Mouse (Mus musculus) embryo, embryonic 11 days (tissue): ENCODE results near the gene Gtpbp1.
A peak's percentile ranks its signal among the peaks of the same experiment; 100 is the strongest.
"Not testable (repeated sequence)": the region's sequence is repeated elsewhere in the genome, so short reads cannot be mapped to it uniquely, and the experiment has no call there.

ENCODE experiments used
- DNase-seq: peaks from one replicate; pipeline ENCODE4 v3.0.0-alpha.2; 2015

Gtpbp1 gene

GRCm38 (mm10) chr15:79690426-79691022, at the start of gene Gtpbp1:
Gene Gtpbp1, plus strand, starts transcription at chr15:79690845.
- peak; percentile 99 for DNase-seq

GRCm38 (mm10) chr15:79641135-79641817, 49.4 kb upstream of the Gtpbp1 start:
- no peak for DNase-seq

- DNase-seq: no peak
These were observed 45.2 kb upstream of the Gtpbp1 start for GRCm38 (mm10) chr15:79645483-79645882.

- no peak for DNase-seq
These were observed 42.5 kb upstream of the Gtpbp1 start for GRCm38 (mm10) chr15:79648130-79648529.

- DNase-seq: peak; percentile 30
These were observed 40.1 kb upstream of the Gtpbp1 start for GRCm38 (mm10) chr15:79650569-79650968.

GRCm38 (mm10) chr15:79651481-79651880, 39.2 kb upstream of the Gtpbp1 start:
- peak; percentile 21 for DNase-seq

- DNase-seq: no peak
These were observed 34.2 kb upstream of the Gtpbp1 start for GRCm38 (mm10) chr15:79656451-79656850.

GRCm38 (mm10) chr15:79657837-79658530, 32.7 kb upstream of the Gtpbp1 start:
- DNase-seq: peak; percentile 91

- peak; percentile 95 for DNase-seq
These were observed 31.9 kb upstream of the Gtpbp1 start, which contains the start of the genes Fam227a and Cby1 for GRCm38 (mm10) chr15:79658531-79659375. Gene Fam227a, minus strand, starts transcription at chr15:79658956. Gene Cby1, plus strand, starts transcription at chr15:79659199.

- DNase-seq: no peak
These were observed 28.8 kb upstream of the Gtpbp1 start for GRCm38 (mm10) chr15:79661852-79662251.

- no peak for DNase-seq
These were observed 26.0 kb upstream of the Gtpbp1 start for GRCm38 (mm10) chr15:79664666-79665065.

- DNase-seq: no peak
These were observed 21.4 kb upstream of the Gtpbp1 start for GRCm38 (mm10) chr15:79669195-79669594.

- peak; percentile 97 for DNase-seq
These were observed 20.2 kb upstream of the Gtpbp1 start, which contains the start of gene Tomm22 for GRCm38 (mm10) chr15:79670249-79670971. Gene Tomm22, plus strand, starts transcription at chr15:79670861.

- no peak for DNase-seq
These were observed 19.7 kb upstream of the Gtpbp1 start for GRCm38 (mm10) chr15:79670972-79671299.

- DNase-seq: not testable (repeated sequence)
These were observed 18.8 kb upstream of the Gtpbp1 start for GRCm38 (mm10) chr15:79671828-79672348.

GRCm38 (mm10) chr15:79677936-79678335, 12.7 kb upstream of the Gtpbp1 start:
- DNase-seq: no peak

- DNase-seq: no peak
These were observed 8.7 kb upstream of the Gtpbp1 start for GRCm38 (mm10) chr15:79681973-79682372.

- DNase-seq: no peak
These were observed 7.5 kb upstream of the Gtpbp1 start for GRCm38 (mm10) chr15:79683146-79683545.

- DNase-seq: no peak
These were observed 6.8 kb upstream of the Gtpbp1 start for GRCm38 (mm10) chr15:79683707-79684465.

GRCm38 (mm10) chr15:79684616-79685015, 6.0 kb upstream of the Gtpbp1 start:
- no peak for DNase-seq

- no peak for DNase-seq
These were observed 5.5 kb upstream of the Gtpbp1 start for GRCm38 (mm10) chr15:79685141-79685641.
